ENCODE assay signal across 9 mouse cellular contexts in the genomic region with DNA sequence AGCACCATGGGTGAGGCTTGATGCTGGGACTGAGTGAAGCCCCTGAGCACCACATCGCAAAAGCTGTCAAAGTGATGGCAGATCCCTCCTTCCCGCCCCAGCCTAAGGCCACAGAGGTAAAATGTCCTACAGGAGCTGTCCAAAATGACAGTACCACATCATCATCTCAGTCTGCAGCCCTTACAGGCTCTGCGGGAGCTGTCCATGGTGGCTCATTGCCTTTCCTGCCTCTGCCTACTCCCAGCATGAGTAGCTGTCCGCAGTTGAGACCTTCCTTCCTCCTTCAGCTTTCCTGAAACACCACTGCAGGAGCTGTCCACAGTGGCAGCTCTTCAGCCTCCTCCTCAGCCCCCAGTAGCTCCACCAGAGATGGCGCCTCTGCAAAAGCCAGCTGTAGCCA. TPM values are rescaled to one million over a fixed set of nuclear protein-coding genes. Genes with fewer than 3 reads are reported as not detected.
DNase-seq lines count a peak whose midpoint lies in the region; ATAC-seq and TF ChIP-seq lines count a peak whose summit lies in the region.
"Had no signal": no experiment of that assay in that cellular context is flagged by ENCODE, and none has a peak within 500 bp of the region (broad histone marks: within the 10 kb centered on the region; RNA-seq: fewer than 3 reads in every experiment).

No protein-coding gene starts in this region.

- no peak for TF ChIP-seq POLR2A in lung, adult 2 months (IDR thresholded peaks at IDR 0.05; ENCODE audit: borderline replicate concordance, extremely low read depth, low read depth, low read length)

- no peaks in the 10 kb centered on the region for H3K36me3 ChIP-seq in lung, embryonic 14.5 days (ENCODE audit: insufficient read depth)
- no peaks in the 10 kb centered on the region for H3K36me3 ChIP-seq in embryonic facial prominence, embryonic 14.5 days (ENCODE audit: control insufficient read depth, insufficient read depth, low read length)
- no peaks in the 10 kb centered on the region for H3K36me3 ChIP-seq in neural tube, embryonic 11.5 days (ENCODE audit: control insufficient read depth, insufficient read depth, low read length)

- no peak overlapping the region for H3K9ac ChIP-seq in lung, embryonic 14.5 days
- H3K9ac ChIP-seq in embryonic facial prominence, embryonic 14.5 days (ENCODE audit: low read depth, low read length): no peak overlapping the region
- H3K9ac ChIP-seq in neural tube, embryonic 11.5 days (ENCODE audit: low read length): no peak overlapping the region

- H3K27me3 ChIP-seq in lung, embryonic 14.5 days (ENCODE audit: insufficient read depth, low read length): no peaks in the 10 kb centered on the region
- no peaks in the 10 kb centered on the region for H3K27me3 ChIP-seq in embryonic facial prominence, embryonic 14.5 days (replicated peaks; ENCODE audit: control insufficient read depth, insufficient read depth, low read length)
- no peaks in the 10 kb centered on the region for H3K27me3 ChIP-seq in neural tube, embryonic 11.5 days (ENCODE audit: control insufficient read depth, insufficient read depth, low read length)

- no peak overlapping the region for H3K4me3 ChIP-seq in lung, embryonic 14.5 days (ENCODE audit: low read depth, low read length)
- no peak overlapping the region for H3K4me3 ChIP-seq in lung, adult 2 months (replicated peaks; ENCODE audit: extremely low read depth, low read depth, low read length)
- no peak overlapping the region for H3K4me3 ChIP-seq in embryonic facial prominence, embryonic 14.5 days (ENCODE audit: low read depth, low read length)
- no peak overlapping the region for H3K4me3 ChIP-seq in neural tube, embryonic 11.5 days (ENCODE audit: low read depth, low read length)

- H3K4me2 ChIP-seq in lung, embryonic 14.5 days: no peak overlapping the region
- H3K4me2 ChIP-seq in embryonic facial prominence, embryonic 14.5 days (ENCODE audit: low read depth, low read length): no peak overlapping the region
- no peak overlapping the region for H3K4me2 ChIP-seq in neural tube, embryonic 11.5 days (ENCODE audit: low read depth)

- H3K27ac ChIP-seq in lung, embryonic 14.5 days (ENCODE audit: low read depth): no peak overlapping the region
- H3K27ac ChIP-seq in embryonic facial prominence, embryonic 14.5 days (replicated peaks; ENCODE audit: low read depth, low read length): no peak overlapping the region
- H3K27ac ChIP-seq in neural tube, embryonic 11.5 days (ENCODE audit: low read depth, low read length): no peak overlapping the region

- no peak for ATAC-seq in CD4-positive, CD25-positive, alpha-beta regulatory T cell, adult 4 months
- ATAC-seq in lung, embryonic 14.5 days (ENCODE audit: insufficient read depth): no peak
- no peak for ATAC-seq in embryonic facial prominence, embryonic 14.5 days (ENCODE audit: low read depth)
- no peak for ATAC-seq in neural tube, embryonic 11.5 days (ENCODE audit: insufficient read depth, low FRiP score, low TSS enrichment)

- TF ChIP-seq CTCF in lung, embryonic 14.5 days (IDR thresholded peaks at IDR 0.05; ENCODE audit: low read depth): no peak
- no peak for TF ChIP-seq CTCF in lung, adult 2 months (IDR thresholded peaks at IDR 0.05; ENCODE audit: insufficient read depth, low read length)

- no peaks in the 10 kb centered on the region for H3K4me1 ChIP-seq in lung, embryonic 14.5 days (ENCODE audit: insufficient read depth)
- H3K4me1 ChIP-seq in lung, adult 2 months (ENCODE audit: control insufficient read depth, insufficient read depth, low read length): peaks cover 2% of the 10 kb centered on the region; the same call in 1 of the 2 replicates
- H3K4me1 ChIP-seq in embryonic facial prominence, embryonic 14.5 days (ENCODE audit: control insufficient read depth, insufficient read depth, low read length): no peaks in the 10 kb centered on the region
- no peaks in the 10 kb centered on the region for H3K4me1 ChIP-seq in neural tube, embryonic 11.5 days (ENCODE audit: control insufficient read depth, insufficient read depth, low read length)

- WGBS in lung, embryonic 14.5 days: 70% methylated on average over 5 of the region's 5 CpGs
- 78% methylated on average over 5 of the region's 5 CpGs for WGBS in lung, adult 2 months
- WGBS in embryonic facial prominence, embryonic 14.5 days: 84% methylated on average over 5 of the region's 5 CpGs
- WGBS in neural tube, embryonic 11.5 days: 79% methylated on average over 5 of the region's 5 CpGs

- H3K9me3 ChIP-seq in lung, embryonic 14.5 days (ENCODE audit: low read depth, low read length): no peaks in the 10 kb centered on the region
- H3K9me3 ChIP-seq in embryonic facial prominence, embryonic 14.5 days (ENCODE audit: control insufficient read depth, low read length): no peaks in the 10 kb centered on the region
- H3K9me3 ChIP-seq in neural tube, embryonic 11.5 days (ENCODE audit: control insufficient read depth, low read length): no peaks in the 10 kb centered on the region

- peak; percentile 5 for DNase-seq in CD4-positive, CD25-positive, alpha-beta regulatory T cell, adult 2 months (ENCODE audit: low read depth, low spot score)
- DNase-seq in lung, embryonic 14.5 days: peak; percentile 75
- DNase-seq in lung, adult 2 months: no peak
- DNase-seq in embryonic facial prominence, embryonic 14.5 days (ENCODE audit: low spot score): peak; percentile 69
- DNase-seq in neural tube, embryonic 11.5 days (ENCODE audit: low spot score): peak; percentile 18
- no peak for DNase-seq in right cerebral cortex, postnatal 4 days
- no peak for DNase-seq in spleen, adult 12 weeks (ENCODE audit: low spot score)
- DNase-seq: cerebellum, postnatal 36 days had no signal

RNA-seq across cellular contexts. Expression of a gene that starts 9.7 kb away (rescaled TPM):
- 10 to 100 TPM; 11.9 to 12.8 TPM for polyA plus RNA-seq in CD4-positive, CD25-positive, alpha-beta regulatory T cell, adult 4 months (2017; shearing (Covaris generic))
- 44.3 and 46.3 TPM in 2 replicates for polyA plus RNA-seq in lung, embryonic 14.5 days (2014; fragmentation: Nextera tagmentation; extraction: Ambion mirVana)
- polyA plus RNA-seq in lung, adult 2 months (2012; rRNA removed): 3.0 and 5.9 TPM in 2 replicates
- 53.2 and 60.6 TPM in 2 replicates for polyA plus RNA-seq in embryonic facial prominence, embryonic 14.5 days (2014; fragmentation: Nextera tagmentation; extraction: Ambion mirVana)
- 92.5 and 98.1 TPM in 2 replicates for polyA plus RNA-seq in neural tube, embryonic 11.5 days (2014; fragmentation: Nextera tagmentation; extraction: Ambion mirVana)

RNA-seq across cellular contexts. Expression of a gene that starts 54.7 kb away (rescaled TPM):
- 1 to 10 TPM; 3.8 to 7.1 TPM for polyA plus RNA-seq in CD4-positive, CD25-positive, alpha-beta regulatory T cell, adult 4 months (2017; shearing (Covaris generic))
- 20.6 and 21.0 TPM in 2 replicates for polyA plus RNA-seq in lung, embryonic 14.5 days (2014; fragmentation: Nextera tagmentation; extraction: Ambion mirVana)
- polyA plus RNA-seq in lung, adult 2 months (2012; rRNA removed): 4.0 and 5.0 TPM in 2 replicates
- polyA plus RNA-seq in embryonic facial prominence, embryonic 14.5 days (2014; fragmentation: Nextera tagmentation; extraction: Ambion mirVana): 11.2 and 15.3 TPM in 2 replicates
- 19.4 and 20.3 TPM in 2 replicates for polyA plus RNA-seq in neural tube, embryonic 11.5 days (2014; fragmentation: Nextera tagmentation; extraction: Ambion mirVana)

Comparison
In these comparisons a context has a peak if more than half of its experiments do, and no peak if none do; other contexts are left out.
1. DNase-seq: peak in CD4-positive, CD25-positive, alpha-beta regulatory T cell, adult 2 months (single experiment), lung, embryonic 14.5 days (single experiment), embryonic facial prominence, embryonic 14.5 days (single experiment) and neural tube, embryonic 11.5 days (single experiment); none in lung, adult 2 months (single experiment), right cerebral cortex, postnatal 4 days (single experiment) and spleen, adult 12 weeks (single experiment).